Mouse (Mus musculus): ENCODE data around the gene Id1. TPM values are rescaled to one million over a fixed set of nuclear protein-coding genes. Genes with fewer than 3 reads are reported as not detected.
A peak's percentile ranks its signal among the peaks of the same experiment; 100 is the strongest.

The Id1 gene
- total RNA-seq, 1 experiment = 122 TPM

DNA sequence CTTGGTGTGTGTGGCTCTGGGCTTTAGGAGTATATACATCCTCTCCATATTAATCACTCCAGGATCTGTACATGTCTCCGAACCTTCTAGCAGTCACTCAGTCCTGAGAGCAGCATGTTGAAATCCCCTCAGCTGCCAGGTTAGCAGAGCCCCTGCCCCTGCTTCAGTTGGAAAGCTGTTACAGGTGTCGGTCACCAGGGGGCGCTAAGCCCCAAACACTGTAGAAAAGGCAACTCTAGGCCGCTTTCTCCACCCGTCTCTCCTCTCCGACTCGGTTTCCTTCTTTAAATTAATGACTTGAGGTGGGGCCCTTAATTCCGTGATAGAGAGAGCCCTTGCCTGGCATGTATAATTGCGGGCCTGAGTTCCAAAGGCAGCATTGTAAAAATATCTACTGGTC lies 42.8 kb upstream of the Id1 start:
- H3K9ac ChIP-seq (ENCODE audit: insufficient read depth, low read depth, low read length, poor library complexity, severe bottlenecking) = peak overlapping the region; percentile 67
- no peak for DNase-seq (ENCODE audit: low read depth, low spot score)
- no peak overlapping the region; the same call in 1 of the 2 replicates for H3K27ac ChIP-seq (ENCODE audit: insufficient read depth, low read depth, low read length, poor library complexity, severe bottlenecking)
- peaks cover under 1 to 23% of the 10 kb centered on the region in 2 experiments; a peak in 3 of 4 replicates for H3K4me1 ChIP-seq (ENCODE audit: control insufficient read depth in 2 of 2, insufficient read depth in 2 of 2, low read length in 2 of 2, poor library complexity in 1 of 2)
- in situ Hi-C loops (cut with MboI; ENCODE audit: low sequenced_read_pairs in 2 of 2, unreplicated experiment in 2 of 2) = loop anchor here in 1 of 2 experiments (10.0 kb wide), 1 partner anchor 72 kb away; no protein-coding TSS in a partner anchor
- H3K9me3 ChIP-seq (ENCODE audit: control insufficient read depth, insufficient read depth, low read depth, low read length) = no peaks in the 10 kb centered on the region
- TF ChIP-seq CHD2 (IDR thresholded peaks at IDR 0.05; ENCODE audit: low read depth, low read length) (no peak), HCFC1 (IDR thresholded peaks at IDR 0.05; ENCODE audit: borderline replicate concordance, insufficient read depth, low read length) (peak; percentile 55; the same call in 1 of the 2 replicates), ZC3H11A (IDR thresholded peaks at IDR 0.05; ENCODE audit: borderline replicate concordance, low read depth, low read length) (0 out of 2 replicates have a peak, but pooled peaks have one; percentile 20), MAFK (IDR thresholded peaks at IDR 0.05; ENCODE audit: insufficient read depth, low read depth, low read length) (no peak)
- H3K36me3 ChIP-seq (ENCODE audit: control insufficient read depth, insufficient read depth, low read length, poor library complexity, severe bottlenecking) = peaks cover 30% of the 10 kb centered on the region
- peak overlapping the region; percentile 49 to 52 for H3K4me3 ChIP-seq (ENCODE audit: insufficient read depth in 1 of 2, low read depth in 1 of 2, low read length in 2 of 2, poor library complexity in 1 of 2, severe bottlenecking in 1 of 2)

DNA sequence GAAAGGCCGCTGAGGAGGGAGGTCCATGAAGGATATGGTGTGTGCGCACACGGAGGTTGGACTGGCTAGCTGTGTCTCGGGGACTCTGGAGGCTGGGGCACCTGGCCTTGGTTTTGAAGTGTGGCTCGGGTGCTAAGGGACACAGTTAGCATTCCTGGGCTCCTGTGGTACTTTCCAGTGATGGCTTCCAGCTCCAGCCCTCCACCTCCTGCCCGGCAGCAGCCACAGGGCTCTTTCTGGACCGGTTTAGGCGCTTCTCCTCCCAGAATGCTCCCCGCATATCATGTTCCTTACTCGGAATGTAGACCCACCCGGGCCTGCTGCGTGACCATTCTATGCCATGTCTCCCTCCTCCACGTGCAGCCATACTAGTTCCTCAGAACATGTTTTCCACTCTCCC lies 42.3 kb upstream of the Id1 start:
- TF ChIP-seq ZC3H11A (IDR thresholded peaks at IDR 0.05; ENCODE audit: borderline replicate concordance, low read depth, low read length) (no peak), MAFK (IDR thresholded peaks at IDR 0.05; ENCODE audit: insufficient read depth, low read depth, low read length) (no peak), HCFC1 (IDR thresholded peaks at IDR 0.05; ENCODE audit: borderline replicate concordance, insufficient read depth, low read length) (no peak), CHD2 (IDR thresholded peaks at IDR 0.05; ENCODE audit: low read depth, low read length) (no peak), ZNF384 (IDR thresholded peaks at IDR 0.05; ENCODE audit: low read depth, low read length) (no peak)
- Histone ChIP-seq H3K36me3 (ENCODE audit: control insufficient read depth, insufficient read depth, low read length, poor library complexity, severe bottlenecking) (peaks cover 25% of the 10 kb centered on the region), H3K4me1 (ENCODE audit: control insufficient read depth in 2 of 2, insufficient read depth in 2 of 2, low read length in 2 of 2, poor library complexity in 1 of 2) (peaks cover 3 to 25% of the 10 kb centered on the region in 2 experiments; a peak in 3 of 4 replicates), H3K9ac (ENCODE audit: insufficient read depth, low read depth, low read length, poor library complexity, severe bottlenecking) (peak overlapping the region; percentile 67), H3K4me3 (ENCODE audit: insufficient read depth in 1 of 2, low read depth in 1 of 2, low read length in 2 of 2, poor library complexity in 1 of 2, severe bottlenecking in 1 of 2) (peak overlapping the region; percentile 49 to 52), H3K27ac (ENCODE audit: insufficient read depth, low read depth, low read length, poor library complexity, severe bottlenecking) (no peak overlapping the region; the same call in 1 of the 2 replicates), H3K9me3 (ENCODE audit: control insufficient read depth, insufficient read depth, low read depth, low read length) (no peaks in the 10 kb centered on the region)
- DNase-seq (ENCODE audit: low read depth, low spot score) = no peak
- in situ Hi-C loops (cut with MboI; ENCODE audit: low sequenced_read_pairs in 2 of 2, unreplicated experiment in 2 of 2) = loop anchor here in 1 of 2 experiments (10.0 kb wide), 1 partner anchor 71 kb away; no protein-coding TSS in a partner anchor

DNA sequence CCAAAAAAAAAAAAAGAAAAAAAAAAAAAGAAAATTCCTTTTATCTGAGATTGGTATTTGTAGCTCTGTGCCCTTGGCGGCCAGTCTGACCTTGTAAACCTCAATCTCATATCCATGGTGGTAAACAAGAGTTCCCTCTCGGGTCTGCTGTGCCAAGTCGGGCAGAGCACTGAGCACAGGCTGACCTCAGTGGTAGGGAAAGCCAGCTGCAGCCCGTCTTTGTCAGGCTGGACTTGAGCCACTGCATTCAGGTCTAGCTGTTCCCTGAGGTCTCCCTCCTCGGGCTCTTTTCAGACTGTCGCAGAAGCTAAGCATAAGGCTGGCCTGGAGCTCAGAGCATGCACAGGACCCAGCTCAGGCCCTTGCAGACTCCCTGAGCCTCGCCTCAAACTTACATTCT lies 41.3 kb upstream of the Id1 start:
- no peak for DNase-seq (ENCODE audit: low read depth, low spot score)
- Histone ChIP-seq H3K9ac (ENCODE audit: insufficient read depth, low read depth, low read length, poor library complexity, severe bottlenecking) (peak overlapping the region; percentile 6; the same call in 1 of the 2 replicates), H3K9me3 (ENCODE audit: control insufficient read depth, insufficient read depth, low read depth, low read length) (no peaks in the 10 kb centered on the region), H3K4me3 (ENCODE audit: insufficient read depth in 1 of 2, low read depth in 1 of 2, low read length in 2 of 2, poor library complexity in 1 of 2, severe bottlenecking in 1 of 2) (no peak overlapping the region), H3K36me3 (ENCODE audit: control insufficient read depth, insufficient read depth, low read length, poor library complexity, severe bottlenecking) (peaks cover 18% of the 10 kb centered on the region), H3K4me1 (ENCODE audit: control insufficient read depth in 2 of 2, insufficient read depth in 2 of 2, low read length in 2 of 2, poor library complexity in 1 of 2) (peaks cover 6 to 35% of the 10 kb centered on the region in 2 experiments; a peak in 3 of 4 replicates), H3K27ac (ENCODE audit: insufficient read depth, low read depth, low read length, poor library complexity, severe bottlenecking) (no peak overlapping the region)
- TF ChIP-seq CHD2 (IDR thresholded peaks at IDR 0.05; ENCODE audit: low read depth, low read length) (no peak), HCFC1 (IDR thresholded peaks at IDR 0.05; ENCODE audit: borderline replicate concordance, insufficient read depth, low read length) (no peak), ZNF384 (IDR thresholded peaks at IDR 0.05; ENCODE audit: low read depth, low read length) (no peak), MAFK (IDR thresholded peaks at IDR 0.05; ENCODE audit: insufficient read depth, low read depth, low read length) (no peak), ZC3H11A (IDR thresholded peaks at IDR 0.05; ENCODE audit: borderline replicate concordance, low read depth, low read length) (no peak)
- in situ Hi-C loops (cut with MboI; ENCODE audit: low sequenced_read_pairs in 2 of 2, unreplicated experiment in 2 of 2) = loop anchor here in 1 of 2 experiments (10.0 kb wide), 1 partner anchor 70 kb away; no protein-coding TSS in a partner anchor

DNA sequence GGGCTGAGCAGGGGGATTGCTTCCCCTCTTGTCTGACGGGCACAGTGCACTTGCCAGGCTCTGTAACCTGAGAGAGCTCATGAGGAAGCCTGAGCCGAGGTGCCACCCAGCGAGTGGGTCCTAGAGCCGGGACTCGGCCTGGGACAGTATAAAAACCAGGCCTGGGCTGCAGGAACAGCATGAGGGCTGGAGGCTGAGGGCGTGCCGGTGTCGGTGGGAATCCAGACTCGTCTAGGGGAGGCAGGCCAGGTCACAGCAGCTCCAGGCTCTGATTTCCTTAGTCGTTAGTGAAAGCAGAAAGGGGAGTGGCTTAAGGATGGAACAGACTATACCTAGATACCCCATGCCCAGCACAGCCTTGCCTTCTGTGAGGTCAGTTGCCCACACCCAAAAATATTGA lies 40.0 kb upstream of the Id1 start:
- Histone ChIP-seq H3K4me3 (ENCODE audit: insufficient read depth in 1 of 2, low read depth in 1 of 2, low read length in 2 of 2, poor library complexity in 1 of 2, severe bottlenecking in 1 of 2) (peak overlapping the region in 1 of 2 experiments; percentile 7; a peak in 1 of 4 replicates), H3K27ac (ENCODE audit: insufficient read depth, low read depth, low read length, poor library complexity, severe bottlenecking) (peak overlapping the region; percentile 65), H3K9me3 (ENCODE audit: control insufficient read depth, insufficient read depth, low read depth, low read length) (no peaks in the 10 kb centered on the region), H3K4me1 (ENCODE audit: control insufficient read depth in 2 of 2, insufficient read depth in 2 of 2, low read length in 2 of 2, poor library complexity in 1 of 2) (peaks cover 9 to 47% of the 10 kb centered on the region in 2 experiments; a peak in 3 of 4 replicates), H3K36me3 (ENCODE audit: control insufficient read depth, insufficient read depth, low read length, poor library complexity, severe bottlenecking) (peaks cover 20% of the 10 kb centered on the region; the same call in 1 of the 2 replicates), H3K9ac (ENCODE audit: insufficient read depth, low read depth, low read length, poor library complexity, severe bottlenecking) (peak overlapping the region; percentile 87)
- no peak for DNase-seq (ENCODE audit: low read depth, low spot score)
- in situ Hi-C loops (cut with MboI; ENCODE audit: low sequenced_read_pairs in 2 of 2, unreplicated experiment in 2 of 2) = loop anchor here in 1 of 2 experiments (10.0 kb wide), 1 partner anchor 69 kb away; no protein-coding TSS in a partner anchor
- TF ChIP-seq ZNF384 (IDR thresholded peaks at IDR 0.05; ENCODE audit: low read depth, low read length) (no peak), ZC3H11A (IDR thresholded peaks at IDR 0.05; ENCODE audit: borderline replicate concordance, low read depth, low read length) (no peak), MAFK (IDR thresholded peaks at IDR 0.05; ENCODE audit: insufficient read depth, low read depth, low read length) (no peak), HCFC1 (IDR thresholded peaks at IDR 0.05; ENCODE audit: borderline replicate concordance, insufficient read depth, low read length) (no peak)
